Mouse (Mus musculus): Measurements from ENCODE around the gene Kdm2a. TPM values are rescaled to one million over a fixed set of nuclear protein-coding genes. Genes with fewer than 3 reads are reported as not detected.

The Kdm2a gene
- polyA plus RNA-seq, 1 experiment from 2014 or later = 32.8 TPM

DNA sequence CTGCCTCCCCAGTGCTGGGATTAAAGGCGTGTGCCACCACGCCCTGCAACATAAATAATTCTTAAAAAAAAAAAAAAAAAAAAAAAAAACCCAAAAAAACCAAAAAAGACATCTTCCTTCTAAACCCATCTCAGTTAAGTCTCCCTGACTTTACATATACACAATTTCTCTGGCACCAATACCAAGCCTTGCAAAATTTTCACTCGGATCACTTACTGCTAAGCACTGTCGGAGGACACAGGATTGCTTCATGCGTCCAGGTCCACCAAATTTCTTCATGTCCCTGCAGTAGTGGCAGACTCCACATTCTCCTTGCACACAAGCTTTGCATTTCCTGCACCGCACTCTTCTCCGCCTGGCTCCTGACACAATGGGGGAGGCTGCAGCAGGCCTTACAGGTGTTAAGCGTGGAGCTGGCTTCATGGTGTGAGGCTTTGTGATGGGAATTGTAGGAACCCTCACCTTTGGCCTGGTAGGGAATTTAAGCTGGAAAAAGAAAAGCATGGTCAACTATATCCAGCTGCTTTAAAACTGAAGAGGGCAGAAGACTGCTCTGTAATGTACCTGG is 69.3 kb downstream of the Kdm2a start:
- Histone ChIP-seq H3K4me1 (replicated peaks; ENCODE audit: insufficient read depth, low read length) (peaks cover 10% of the 10 kb centered on the region), H3K27ac (no peak overlapping the region), H3K36me3 (ENCODE audit: insufficient read depth, low read length) (peaks cover 60% of the 10 kb centered on the region), H3K4me2 (ENCODE audit: low read length) (no peak overlapping the region), H3K9me3 (replicated peaks; ENCODE audit: low read length) (no peaks in the 10 kb centered on the region), H3K27me3 (ENCODE audit: insufficient read depth, low read length) (no peaks in the 10 kb centered on the region), H3K4me3 (replicated peaks; ENCODE audit: low read depth, low read length) (no peak overlapping the region), H3K9ac (ENCODE audit: low read depth, low read length) (no peak overlapping the region)
- no peak for DNase-seq (ENCODE audit: low spot score)
- no peak for ATAC-seq (replicated peaks; ENCODE audit: low FRiP score, low read depth)
- no peak for TF ChIP-seq CTCF (IDR thresholded peaks at IDR 0.05; ENCODE audit: low read depth)
- 96% methylated on average over 8 of the region's 8 CpGs for WGBS

DNA sequence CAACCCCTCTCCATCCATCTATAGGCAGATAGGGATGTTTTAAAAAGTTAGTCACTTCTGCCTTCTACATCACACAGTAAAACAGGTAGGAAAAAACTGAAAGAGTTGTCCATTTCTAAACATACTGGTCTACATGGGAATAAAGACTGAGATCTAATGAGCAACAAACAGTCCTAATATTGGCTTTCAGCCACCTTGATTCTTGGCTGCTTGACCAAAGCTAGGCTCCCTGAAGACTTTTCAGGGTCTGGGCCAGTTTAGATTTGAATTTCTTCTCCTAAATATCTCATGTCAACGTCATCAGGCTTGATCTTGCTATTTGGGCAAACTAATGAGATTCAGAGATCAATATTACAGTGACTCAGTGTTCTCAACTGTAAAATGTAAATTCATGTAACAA is 71.2 kb downstream of the Kdm2a start:
- peaks cover 75% of the 10 kb centered on the region for H3K36me3 ChIP-seq (ENCODE audit: insufficient read depth, low read length)
- H3K9me3 ChIP-seq (replicated peaks; ENCODE audit: low read length) = no peaks in the 10 kb centered on the region
- peaks cover 4% of the 10 kb centered on the region for H3K4me1 ChIP-seq (replicated peaks; ENCODE audit: insufficient read depth, low read length)
- ATAC-seq (replicated peaks; ENCODE audit: low FRiP score, low read depth) = no peak
- H3K9ac ChIP-seq (ENCODE audit: low read depth, low read length) = no peak overlapping the region
- no peak overlapping the region for H3K4me2 ChIP-seq (ENCODE audit: low read length)
- DNase-seq (ENCODE audit: low spot score) = no peak
- H3K27ac ChIP-seq = no peak overlapping the region
- WGBS = 79% methylated on average over 1 of the region's 1 CpGs
- no peak for TF ChIP-seq CTCF (IDR thresholded peaks at IDR 0.05; ENCODE audit: low read depth)
- no peak overlapping the region for H3K4me3 ChIP-seq (replicated peaks; ENCODE audit: low read depth, low read length)
- no peaks in the 10 kb centered on the region for H3K27me3 ChIP-seq (ENCODE audit: insufficient read depth, low read length)

DNA sequence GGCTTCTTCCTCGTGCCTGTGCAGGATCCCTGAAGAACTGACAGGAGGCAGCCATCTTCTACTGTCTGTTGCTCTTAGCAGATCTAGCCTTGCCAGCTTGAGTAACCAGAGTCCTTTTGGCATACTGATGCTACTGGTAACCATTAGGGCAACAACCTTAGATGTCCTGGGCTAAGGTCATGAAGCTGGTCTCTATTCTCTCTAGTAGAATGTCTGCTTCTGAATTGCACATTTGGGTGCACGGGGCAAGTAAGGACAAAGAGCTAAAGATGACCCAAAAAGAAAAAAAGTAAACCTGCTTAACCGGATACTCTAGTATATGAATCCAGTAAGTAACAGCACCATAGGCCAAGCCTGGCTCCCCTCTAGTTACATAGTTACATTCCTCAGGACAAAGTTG is 72.0 kb downstream of the Kdm2a start:
- Histone ChIP-seq H3K4me2 (ENCODE audit: low read length) (no peak overlapping the region), H3K27me3 (ENCODE audit: insufficient read depth, low read length) (no peaks in the 10 kb centered on the region), H3K4me3 (replicated peaks; ENCODE audit: low read depth, low read length) (no peak overlapping the region), H3K27ac (no peak overlapping the region), H3K36me3 (ENCODE audit: insufficient read depth, low read length) (peaks cover 79% of the 10 kb centered on the region), H3K4me1 (replicated peaks; ENCODE audit: insufficient read depth, low read length) (no peaks in the 10 kb centered on the region), H3K9ac (ENCODE audit: low read depth, low read length) (no peak overlapping the region), H3K9me3 (replicated peaks; ENCODE audit: low read length) (no peaks in the 10 kb centered on the region)
- no peak for DNase-seq (ENCODE audit: low spot score)
- TF ChIP-seq CTCF (IDR thresholded peaks at IDR 0.05; ENCODE audit: low read depth) = no peak
- WGBS = 77% methylated on average over 3 of the region's 3 CpGs
- no peak for ATAC-seq (replicated peaks; ENCODE audit: low FRiP score, low read depth)

DNA sequence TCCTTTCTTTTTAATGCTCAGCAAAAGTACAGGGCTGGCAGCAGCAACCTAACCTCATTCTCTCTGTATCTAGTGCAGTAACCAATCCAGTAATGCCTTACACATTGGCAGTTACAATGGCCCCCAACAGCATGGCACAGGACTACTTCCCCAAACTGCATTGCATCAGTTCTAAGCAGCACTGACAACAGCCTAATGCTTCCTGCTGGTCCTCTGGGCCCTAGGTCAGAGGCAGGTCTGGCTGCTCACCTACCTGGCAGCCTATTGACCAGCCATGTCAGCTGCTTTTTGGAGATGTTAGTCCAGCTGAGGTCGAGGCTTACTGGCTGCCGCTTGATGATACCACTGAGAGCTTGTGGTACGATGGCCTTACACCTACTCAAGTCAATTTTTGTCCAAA is 76.0 kb downstream of the Kdm2a start:
- Histone ChIP-seq H3K36me3 (ENCODE audit: insufficient read depth, low read length) (peaks cover 87% of the 10 kb centered on the region), H3K27me3 (ENCODE audit: insufficient read depth, low read length) (no peaks in the 10 kb centered on the region), H3K4me2 (ENCODE audit: low read length) (no peak overlapping the region), H3K9me3 (replicated peaks; ENCODE audit: low read length) (no peaks in the 10 kb centered on the region), H3K27ac (no peak overlapping the region), H3K4me1 (replicated peaks; ENCODE audit: insufficient read depth, low read length) (no peaks in the 10 kb centered on the region), H3K9ac (ENCODE audit: low read depth, low read length) (no peak overlapping the region), H3K4me3 (replicated peaks; ENCODE audit: low read depth, low read length) (no peak overlapping the region)
- no peak for TF ChIP-seq CTCF (IDR thresholded peaks at IDR 0.05; ENCODE audit: low read depth)
- 89% methylated on average over 3 of the region's 3 CpGs for WGBS
- DNase-seq (ENCODE audit: low spot score) (no peak), ATAC-seq (replicated peaks; ENCODE audit: low FRiP score, low read depth) (no peak)

DNA sequence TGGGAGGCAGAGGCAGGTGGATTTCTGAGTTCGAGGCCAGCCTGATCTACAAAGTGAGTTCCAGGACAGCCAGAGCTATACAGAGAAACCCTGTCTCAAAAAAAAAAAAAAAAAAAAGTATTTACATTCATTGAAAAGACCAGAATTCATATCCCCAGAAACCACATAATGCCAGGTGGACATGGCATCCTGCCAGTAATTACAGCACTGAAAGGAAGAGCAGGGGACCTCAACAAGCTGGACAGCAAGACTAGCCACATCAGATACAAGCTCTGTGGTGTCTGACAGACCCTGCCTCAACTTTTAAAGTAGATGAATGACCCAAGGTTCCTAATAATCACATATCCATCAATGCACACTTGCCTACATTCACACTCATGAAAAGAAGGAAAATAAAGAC is 76.5 kb downstream of the Kdm2a start:
- no peak for TF ChIP-seq CTCF (IDR thresholded peaks at IDR 0.05; ENCODE audit: low read depth)
- no peak for DNase-seq (ENCODE audit: low spot score)
- Histone ChIP-seq H3K4me1 (replicated peaks; ENCODE audit: insufficient read depth, low read length) (no peaks in the 10 kb centered on the region), H3K27me3 (ENCODE audit: insufficient read depth, low read length) (no peaks in the 10 kb centered on the region), H3K36me3 (ENCODE audit: insufficient read depth, low read length) (peaks cover 84% of the 10 kb centered on the region), H3K4me3 (replicated peaks; ENCODE audit: low read depth, low read length) (no peak overlapping the region), H3K4me2 (ENCODE audit: low read length) (no peak overlapping the region), H3K9ac (ENCODE audit: low read depth, low read length) (no peak overlapping the region), H3K9me3 (replicated peaks; ENCODE audit: low read length) (no peaks in the 10 kb centered on the region), H3K27ac (no peak overlapping the region)
- 100% methylated on average over 1 of the region's 1 CpGs for WGBS
- ATAC-seq (replicated peaks; ENCODE audit: low FRiP score, low read depth) = no peak

DNA sequence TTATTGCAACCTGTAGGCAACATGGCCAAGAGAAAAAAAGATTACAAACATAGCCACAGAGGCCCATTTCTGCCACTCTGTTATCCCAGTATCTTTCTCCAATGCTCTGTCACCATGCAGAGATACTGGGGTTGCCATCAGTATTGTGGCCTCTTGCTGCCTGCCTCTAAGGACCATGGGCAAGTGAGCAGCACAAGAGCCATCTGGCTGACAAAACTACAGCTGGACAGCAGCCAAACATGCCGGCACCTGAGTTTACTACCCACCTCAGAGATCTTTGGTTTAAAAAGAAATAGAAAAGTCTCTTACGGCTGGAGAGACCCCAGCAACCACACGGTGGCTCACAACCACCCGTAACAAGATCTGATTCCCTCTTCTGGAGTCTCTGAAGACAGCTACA is 78.8 kb downstream of the Kdm2a start:
- DNase-seq (ENCODE audit: low spot score) (no peak), ATAC-seq (replicated peaks; ENCODE audit: low FRiP score, low read depth) (no peak)
- no peak overlapping the region for H3K4me3 ChIP-seq (replicated peaks; ENCODE audit: low read depth, low read length)
- no peaks in the 10 kb centered on the region for H3K27me3 ChIP-seq (ENCODE audit: insufficient read depth, low read length)
- H3K9ac ChIP-seq (ENCODE audit: low read depth, low read length) = no peak overlapping the region
- peaks cover 63% of the 10 kb centered on the region for H3K36me3 ChIP-seq (ENCODE audit: insufficient read depth, low read length)
- H3K4me2 ChIP-seq (ENCODE audit: low read length) = no peak overlapping the region
- H3K9me3 ChIP-seq (replicated peaks; ENCODE audit: low read length) = no peaks in the 10 kb centered on the region
- H3K4me1 ChIP-seq (replicated peaks; ENCODE audit: insufficient read depth, low read length) = no peaks in the 10 kb centered on the region
- TF ChIP-seq CTCF (IDR thresholded peaks at IDR 0.05; ENCODE audit: low read depth) = no peak
- WGBS = 73% methylated on average over 4 of the region's 4 CpGs
- H3K27ac ChIP-seq = no peak overlapping the region

DNA sequence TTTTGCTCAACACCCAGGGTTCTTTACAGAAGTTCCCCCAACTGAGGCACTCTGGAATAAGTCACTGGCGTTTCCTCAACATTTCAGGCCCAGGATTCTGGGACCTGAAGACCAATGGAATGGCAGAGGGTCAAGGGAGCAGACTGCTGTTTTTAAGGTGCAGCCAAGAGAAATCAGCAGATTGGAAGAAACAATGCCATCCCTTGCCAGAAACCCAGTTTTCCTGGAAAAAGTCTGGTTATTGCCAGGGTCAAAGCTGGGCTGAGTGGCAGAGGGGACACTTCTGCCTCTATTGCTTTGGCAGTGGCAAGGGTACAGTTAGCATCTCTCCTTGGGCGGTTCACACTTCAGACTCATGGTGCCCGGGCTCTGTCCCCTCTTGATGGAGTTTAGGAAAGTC is 80.9 kb downstream of the Kdm2a start:
- Histone ChIP-seq H3K4me3 (replicated peaks; ENCODE audit: low read depth, low read length) (no peak overlapping the region), H3K4me2 (ENCODE audit: low read length) (no peak overlapping the region), H3K36me3 (ENCODE audit: insufficient read depth, low read length) (peaks cover 46% of the 10 kb centered on the region), H3K9me3 (replicated peaks; ENCODE audit: low read length) (no peaks in the 10 kb centered on the region), H3K9ac (ENCODE audit: low read depth, low read length) (no peak overlapping the region), H3K27me3 (ENCODE audit: insufficient read depth, low read length) (no peaks in the 10 kb centered on the region), H3K4me1 (replicated peaks; ENCODE audit: insufficient read depth, low read length) (no peaks in the 10 kb centered on the region), H3K27ac (no peak overlapping the region)
- no peak for ATAC-seq (replicated peaks; ENCODE audit: low FRiP score, low read depth)
- no peak for DNase-seq (ENCODE audit: low spot score)
- no peak for TF ChIP-seq CTCF (IDR thresholded peaks at IDR 0.05; ENCODE audit: low read depth)
- WGBS = 92% methylated on average over 3 of the region's 3 CpGs

Measured in kidney, postnatal 0 days (tissue).